Mouse (Mus musculus): Measurements from ENCODE around the gene Pla1a. TPM values are rescaled to one million over a fixed set of nuclear protein-coding genes. Genes with fewer than 3 reads are reported as not detected.
A peak's percentile ranks its signal among the peaks of the same experiment; 100 is the strongest.

Gene Pla1a
- polyA plus RNA-seq, 1 experiment from 2014 or later: 0.31 TPM

DNA sequence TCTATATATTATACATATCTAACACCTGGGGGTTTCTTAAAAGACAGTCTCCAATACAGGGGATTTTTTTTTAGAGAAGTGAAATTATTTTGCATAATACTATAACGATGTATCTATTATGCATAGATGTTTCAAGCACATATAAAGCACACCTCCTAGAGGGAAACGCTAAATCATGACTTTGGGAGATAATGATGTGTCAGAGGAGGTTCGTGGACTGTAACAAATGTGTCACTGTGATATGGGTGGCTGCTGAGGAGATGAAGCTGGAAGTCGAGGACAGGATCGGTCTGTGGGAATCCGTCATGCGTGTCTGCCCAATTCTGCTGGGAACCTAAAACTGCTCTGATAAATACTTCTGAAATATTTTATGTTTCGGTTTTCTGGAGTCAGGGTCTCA, 28.8 kb upstream of the Pla1a start:
- Histone ChIP-seq H3K4me2 (ENCODE audit: low read depth, low read length) (no peak overlapping the region), H3K4me3 (ENCODE audit: low read length) (no peak overlapping the region), H3K36me3 (ENCODE audit: control insufficient read depth, insufficient read depth, low read length) (no peaks in the 10 kb centered on the region), H3K9me3 (ENCODE audit: control insufficient read depth, low read length) (no peaks in the 10 kb centered on the region), H3K27me3 (ENCODE audit: control insufficient read depth, insufficient read depth, low read depth, low read length) (no peaks in the 10 kb centered on the region), H3K9ac (ENCODE audit: low read length) (no peak overlapping the region; the same call in 1 of the 2 replicates), H3K27ac (ENCODE audit: low read length) (no peak overlapping the region), H3K4me1 (replicated peaks; ENCODE audit: control insufficient read depth, insufficient read depth, low read length) (no peaks in the 10 kb centered on the region)
- ATAC-seq (ENCODE audit: low read depth): no peak
- WGBS: 48% methylated on average over 8 of the region's 8 CpGs

DNA sequence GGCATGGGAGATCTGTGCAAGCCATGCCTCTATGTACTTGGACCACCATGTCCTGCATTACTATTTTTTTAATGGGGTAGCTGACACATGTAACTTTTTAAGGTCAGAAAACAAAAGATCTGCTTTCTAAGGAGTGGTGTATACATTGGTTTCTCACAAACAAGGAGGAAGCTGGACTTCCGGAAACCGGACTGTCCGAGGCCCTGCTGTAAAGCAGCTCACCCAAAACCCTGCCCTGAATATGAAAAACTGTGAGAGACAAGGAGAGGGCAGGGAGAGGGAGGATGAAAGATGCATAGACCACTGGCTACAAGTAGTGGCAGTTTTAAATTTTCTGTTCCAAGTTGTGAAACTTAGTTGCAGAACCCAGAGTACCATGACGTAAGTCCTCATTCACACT, 27.0 kb upstream of the Pla1a start:
- no peak overlapping the region for H3K27ac ChIP-seq (ENCODE audit: low read length)
- 86% methylated on average over 4 of the region's 4 CpGs for WGBS
- no peaks in the 10 kb centered on the region for H3K9me3 ChIP-seq (ENCODE audit: control insufficient read depth, low read length)
- no peak overlapping the region for H3K4me2 ChIP-seq (ENCODE audit: low read depth, low read length)
- no peaks in the 10 kb centered on the region for H3K36me3 ChIP-seq (ENCODE audit: control insufficient read depth, insufficient read depth, low read length)
- H3K4me1 ChIP-seq (replicated peaks; ENCODE audit: control insufficient read depth, insufficient read depth, low read length): no peaks in the 10 kb centered on the region
- no peak for ATAC-seq (ENCODE audit: low read depth)
- H3K27me3 ChIP-seq (ENCODE audit: control insufficient read depth, insufficient read depth, low read depth, low read length): no peaks in the 10 kb centered on the region
- no peak overlapping the region for H3K9ac ChIP-seq (ENCODE audit: low read length)
- H3K4me3 ChIP-seq (ENCODE audit: low read length): no peak overlapping the region

DNA sequence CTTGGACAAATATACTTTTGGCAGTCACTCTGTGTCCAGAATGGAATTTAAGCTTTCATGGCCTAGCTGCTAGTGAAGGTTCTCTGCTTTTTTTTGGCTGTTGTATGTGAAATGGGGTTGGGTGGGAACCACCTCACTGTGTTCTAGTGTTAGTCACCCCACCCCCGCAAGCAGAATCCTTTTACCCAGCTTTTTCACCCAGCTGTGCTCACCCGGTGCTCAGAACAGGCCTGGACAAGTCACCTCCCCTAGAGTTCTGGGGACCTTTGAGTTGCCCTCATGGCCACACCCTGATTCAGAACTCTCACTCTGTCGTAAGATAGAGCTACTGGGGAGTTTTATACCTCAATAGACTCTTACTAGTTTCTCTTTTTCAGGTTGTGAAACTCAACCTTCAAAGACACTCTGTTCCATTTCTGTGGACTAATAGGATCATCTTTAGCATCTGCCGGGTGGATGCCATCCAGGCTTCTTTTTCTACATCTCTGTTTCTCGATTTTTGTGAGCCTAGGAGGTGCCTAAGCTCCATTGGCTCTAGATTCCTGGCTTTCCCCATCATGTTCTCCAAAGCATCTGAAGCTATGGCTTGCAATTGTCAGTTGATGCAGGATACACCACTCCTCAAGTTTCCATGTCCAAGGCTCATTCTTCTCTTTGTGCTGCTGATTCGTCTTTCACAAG, 25.8 kb upstream of the Pla1a start:
- H3K9ac ChIP-seq (ENCODE audit: low read length): no peak overlapping the region
- no peaks in the 10 kb centered on the region for H3K9me3 ChIP-seq (ENCODE audit: control insufficient read depth, low read length)
- no peaks in the 10 kb centered on the region for H3K36me3 ChIP-seq (ENCODE audit: control insufficient read depth, insufficient read depth, low read length)
- H3K4me3 ChIP-seq (ENCODE audit: low read length): no peak overlapping the region
- ATAC-seq (ENCODE audit: low read depth): no peak
- WGBS: 65% methylated on average over 6 of the region's 6 CpGs
- no peaks in the 10 kb centered on the region for H3K27me3 ChIP-seq (ENCODE audit: control insufficient read depth, insufficient read depth, low read depth, low read length)
- H3K4me1 ChIP-seq (replicated peaks; ENCODE audit: control insufficient read depth, insufficient read depth, low read length): no peaks in the 10 kb centered on the region
- H3K27ac ChIP-seq (ENCODE audit: low read length): no peak overlapping the region
- H3K4me2 ChIP-seq (ENCODE audit: low read depth, low read length): no peak overlapping the region

DNA sequence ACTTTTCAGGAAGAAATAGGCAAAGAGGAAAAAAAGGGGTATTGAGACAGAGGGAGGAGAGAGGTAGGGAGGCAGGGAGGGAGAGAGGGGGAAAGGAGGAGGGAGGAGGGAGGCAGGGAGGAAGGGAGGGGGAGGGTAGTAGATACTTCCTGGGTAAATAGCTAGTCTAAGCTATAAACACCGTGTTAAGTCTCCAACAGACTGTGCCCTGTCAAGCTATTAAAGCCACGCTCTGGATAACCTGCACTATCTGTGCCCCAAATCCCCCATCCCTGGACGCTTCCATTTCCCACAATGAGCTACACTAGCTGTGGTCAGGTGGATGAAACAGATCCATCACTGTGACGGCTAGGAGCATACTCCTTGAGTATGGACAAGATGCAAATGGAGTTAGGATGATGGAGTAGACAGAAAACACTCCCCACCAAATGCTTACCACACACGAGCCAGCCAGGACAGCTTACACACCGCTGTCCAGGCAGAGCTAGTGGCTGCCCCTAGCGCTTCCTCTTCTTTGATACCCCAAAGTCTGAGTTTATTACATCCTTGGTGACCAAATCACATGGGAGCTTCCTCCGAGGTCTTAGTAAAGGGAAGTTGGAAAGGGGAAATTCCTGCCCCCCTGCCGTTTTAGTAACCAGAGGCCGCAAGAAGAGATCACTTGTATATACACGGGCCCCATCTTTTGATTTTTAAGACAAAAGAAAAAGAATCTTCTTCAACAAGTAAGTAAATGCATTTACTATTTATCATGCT, 24.0 kb upstream of the Pla1a start:
- Histone ChIP-seq H3K4me2 (ENCODE audit: low read depth, low read length) (no peak overlapping the region), H3K27ac (ENCODE audit: low read length) (no peak overlapping the region), H3K4me1 (replicated peaks; ENCODE audit: control insufficient read depth, insufficient read depth, low read length) (0 out of 2 replicates have a peak, but pooled peaks cover 1% of the 10 kb centered on the region), H3K4me3 (ENCODE audit: low read length) (no peak overlapping the region), H3K9me3 (ENCODE audit: control insufficient read depth, low read length) (no peaks in the 10 kb centered on the region), H3K9ac (ENCODE audit: low read length) (no peak overlapping the region), H3K36me3 (ENCODE audit: control insufficient read depth, insufficient read depth, low read length) (no peaks in the 10 kb centered on the region), H3K27me3 (ENCODE audit: control insufficient read depth, insufficient read depth, low read depth, low read length) (no peaks in the 10 kb centered on the region)
- no peak for ATAC-seq (ENCODE audit: low read depth)
- 49% methylated on average over 11 of the region's 11 CpGs for WGBS

DNA sequence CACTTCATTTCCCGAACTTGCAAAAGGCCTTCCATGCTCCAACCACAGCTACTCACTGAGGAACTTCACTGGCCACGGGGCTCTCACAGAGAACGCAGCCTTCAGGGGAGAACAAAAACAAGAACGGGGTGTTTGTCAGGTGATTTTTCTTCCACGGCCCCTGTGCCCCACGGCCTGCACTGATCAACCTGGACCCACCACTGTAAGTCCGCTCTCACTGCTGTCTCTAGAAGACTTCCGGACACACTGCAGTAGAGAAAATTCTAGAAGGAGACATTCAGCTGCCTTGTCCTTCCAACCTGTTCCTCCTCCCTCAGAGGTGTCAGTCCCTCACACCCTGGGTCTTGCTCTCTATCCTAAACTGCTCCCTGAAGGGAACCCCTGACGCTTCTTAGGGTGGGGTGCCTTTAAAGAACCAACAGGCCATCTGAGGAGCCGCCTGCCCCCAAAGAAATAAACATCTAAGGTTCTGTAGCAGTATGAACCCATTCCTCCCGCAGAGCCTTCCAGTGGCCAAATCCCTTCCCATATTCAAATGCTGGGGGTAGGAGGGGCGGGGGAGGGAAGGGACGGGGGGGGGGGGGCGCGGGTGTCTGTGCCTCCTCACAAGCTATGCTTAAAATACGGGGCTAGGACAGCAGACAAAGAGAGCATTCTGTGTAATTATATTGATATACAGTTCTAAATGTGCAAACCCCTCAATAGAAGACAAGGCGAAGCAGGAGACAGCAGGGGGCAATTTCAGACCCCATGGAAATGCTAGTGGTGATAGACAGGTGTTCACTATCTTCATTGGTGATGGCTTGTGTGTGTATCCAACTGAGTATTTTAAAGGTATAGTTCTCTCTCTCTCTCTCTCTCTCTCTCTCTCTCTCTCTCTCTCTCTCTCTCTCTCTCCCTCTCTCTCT, 22.8 kb upstream of the Pla1a start, which contains the start of gene Cd80:
Cd80 (plus strand) TSS at position 51 of the 908 bp plus-strand sequence.
- Histone ChIP-seq H3K27me3 (ENCODE audit: control insufficient read depth, insufficient read depth, low read depth, low read length) (no peaks in the 10 kb centered on the region), H3K4me3 (ENCODE audit: low read length) (no peak within 1 kb of the TSS), H3K9ac (ENCODE audit: low read length) (no peak within 1 kb of the TSS), H3K36me3 (ENCODE audit: control insufficient read depth, insufficient read depth, low read length) (no peaks in the 10 kb centered on the region), H3K27ac (ENCODE audit: low read length) (no peak within 1 kb of the TSS), H3K4me2 (ENCODE audit: low read depth, low read length) (no peak within 1 kb of the TSS), H3K4me1 (replicated peaks; ENCODE audit: control insufficient read depth, insufficient read depth, low read length) (peaks cover 9% of the 10 kb centered on the region), H3K9me3 (ENCODE audit: control insufficient read depth, low read length) (no peaks in the 10 kb centered on the region)
- ATAC-seq (ENCODE audit: low read depth): no peak
- WGBS: 74% methylated on average over 15 of the region's 17 CpGs

DNA sequence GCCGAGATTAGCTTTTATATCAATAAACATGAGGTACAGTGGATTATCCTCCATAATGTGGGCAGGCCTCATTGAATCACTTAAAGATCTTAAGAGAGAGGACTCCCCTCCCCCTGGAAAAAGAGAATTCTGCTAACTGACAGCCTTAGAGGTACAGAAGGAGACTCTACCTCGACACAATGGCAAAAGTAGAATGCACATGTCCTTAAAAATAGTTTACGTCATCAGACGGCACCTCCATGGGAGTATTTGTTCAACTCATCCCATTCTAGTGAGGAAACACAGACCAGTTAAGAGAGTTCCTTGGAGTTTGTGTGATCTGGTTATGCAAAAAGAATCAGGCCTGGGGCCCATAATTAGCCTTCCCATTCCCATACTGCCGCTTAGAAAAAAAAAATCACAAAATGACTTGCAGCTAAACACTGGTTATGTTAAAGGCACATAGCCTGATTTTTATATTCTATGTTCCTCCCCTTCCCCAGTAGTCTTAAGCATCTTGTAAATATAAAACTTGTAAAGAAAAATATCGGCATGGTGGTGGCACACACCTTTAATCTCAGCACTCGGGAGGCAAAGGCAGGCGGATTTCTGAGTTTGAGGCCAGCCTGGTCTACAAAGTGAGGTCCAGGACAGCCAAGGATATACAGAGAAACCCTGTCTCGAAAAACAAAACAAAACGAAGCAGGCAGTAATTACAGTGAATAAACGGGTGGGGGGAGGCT, 21.7 kb upstream of the Pla1a start:
- ATAC-seq (ENCODE audit: low read depth): no peak
- H3K27ac ChIP-seq (ENCODE audit: low read length): no peak overlapping the region
- 67% methylated on average over 11 of the region's 11 CpGs for WGBS
- H3K9ac ChIP-seq (ENCODE audit: low read length): no peak overlapping the region
- no peak overlapping the region for H3K4me2 ChIP-seq (ENCODE audit: low read depth, low read length)
- peaks cover 9% of the 10 kb centered on the region for H3K4me1 ChIP-seq (replicated peaks; ENCODE audit: control insufficient read depth, insufficient read depth, low read length)
- peaks cover 3% of the 10 kb centered on the region for H3K36me3 ChIP-seq (ENCODE audit: control insufficient read depth, insufficient read depth, low read length)
- H3K9me3 ChIP-seq (ENCODE audit: control insufficient read depth, low read length): no peaks in the 10 kb centered on the region
- H3K27me3 ChIP-seq (ENCODE audit: control insufficient read depth, insufficient read depth, low read depth, low read length): no peaks in the 10 kb centered on the region
- no peak overlapping the region for H3K4me3 ChIP-seq (ENCODE audit: low read length)

DNA sequence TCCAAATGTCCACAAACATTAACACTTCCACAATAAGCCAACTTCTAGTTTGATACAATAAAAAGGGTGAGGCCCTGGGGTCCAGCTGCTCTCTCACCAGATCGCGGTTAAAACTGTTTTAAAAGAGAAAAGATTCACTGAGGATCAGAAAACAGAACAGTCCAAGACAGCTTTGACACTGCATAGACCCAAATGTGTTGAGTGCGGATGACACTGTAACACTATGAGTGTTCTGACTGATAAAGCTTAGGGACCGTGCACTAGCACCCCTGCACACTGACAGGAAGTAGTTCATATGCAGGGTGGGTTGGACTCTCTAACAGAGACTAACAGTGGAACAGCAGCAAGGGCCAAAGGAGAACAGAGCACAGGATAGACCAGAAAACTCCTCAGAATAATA, 21.0 kb upstream of the Pla1a start:
- Histone ChIP-seq H3K27me3 (ENCODE audit: control insufficient read depth, insufficient read depth, low read depth, low read length) (no peaks in the 10 kb centered on the region), H3K9ac (ENCODE audit: low read length) (no peak overlapping the region), H3K36me3 (ENCODE audit: control insufficient read depth, insufficient read depth, low read length) (peaks cover 3% of the 10 kb centered on the region), H3K4me3 (ENCODE audit: low read length) (no peak overlapping the region), H3K27ac (ENCODE audit: low read length) (no peak overlapping the region), H3K4me1 (replicated peaks; ENCODE audit: control insufficient read depth, insufficient read depth, low read length) (peaks cover 9% of the 10 kb centered on the region), H3K9me3 (ENCODE audit: control insufficient read depth, low read length) (no peaks in the 10 kb centered on the region), H3K4me2 (ENCODE audit: low read depth, low read length) (no peak overlapping the region)
- no peak for ATAC-seq (ENCODE audit: low read depth)
- WGBS: 86% methylated on average over 4 of the region's 4 CpGs

DNA sequence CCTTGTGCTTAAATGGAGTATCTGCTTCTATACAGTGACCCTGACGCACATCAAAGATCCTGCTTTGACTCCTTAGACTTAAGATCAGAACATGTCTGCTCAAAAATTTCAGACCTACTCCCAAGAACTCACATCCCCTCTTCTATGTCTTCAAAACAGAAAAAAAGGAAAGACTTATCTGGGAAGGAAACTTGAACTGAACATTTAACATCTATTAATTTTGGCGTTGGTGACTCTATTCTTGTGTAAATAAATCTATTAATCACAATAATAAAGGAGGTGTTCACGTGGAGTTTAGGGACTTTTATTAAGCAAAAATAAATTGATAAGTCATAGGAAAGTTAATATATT, 20.2 kb upstream of the Pla1a start:
- H3K27me3 ChIP-seq (ENCODE audit: control insufficient read depth, insufficient read depth, low read depth, low read length): no peaks in the 10 kb centered on the region
- WGBS: 21% methylated on average over 3 of the region's 3 CpGs
- H3K4me3 ChIP-seq (ENCODE audit: low read length): peak overlapping the region; percentile 86
- H3K9me3 ChIP-seq (ENCODE audit: control insufficient read depth, low read length): no peaks in the 10 kb centered on the region
- peak overlapping the region; percentile 99 for H3K9ac ChIP-seq (ENCODE audit: low read length)
- peak overlapping the region; percentile 90 for H3K4me2 ChIP-seq (ENCODE audit: low read depth, low read length)
- H3K4me1 ChIP-seq (replicated peaks; ENCODE audit: control insufficient read depth, insufficient read depth, low read length): peaks cover 9% of the 10 kb centered on the region
- no peak for ATAC-seq (ENCODE audit: low read depth)
- H3K27ac ChIP-seq (ENCODE audit: low read length): peak overlapping the region; percentile 94
- H3K36me3 ChIP-seq (ENCODE audit: control insufficient read depth, insufficient read depth, low read length): peaks cover 5% of the 10 kb centered on the region
